Mouse (Mus musculus) spleen, adult 18-20 months (tissue): ENCODE data around the gene Olfr203.
"Not testable (repeated sequence)": the region's sequence is repeated elsewhere in the genome, so short reads cannot be mapped to it uniquely, and the experiment has no call there.

Experiments
- DNase-seq, 2 experiments: peaks; one replicate each; pipeline ENCODE4 v3.0.0; 2022; ENCODE audit warnings: mixed read lengths in 2 of 2

Gene Olfr203

GRCm38 (mm10) chr16:59298581-59298980 lies at the start of gene Olfr203:
TSS of gene Olfr203 (plus strand) at chr16:59298881.
- DNase-seq: no peak

- no peak for DNase-seq
Observed at GRCm38 (mm10) chr16:59249684-59250083, 49.0 kb upstream of the Olfr203 start.

- DNase-seq: not testable (repeated sequence)
Observed at GRCm38 (mm10) chr16:59269097-59269496, 29.6 kb upstream of the Olfr203 start.

GRCm38 (mm10) chr16:59272532-59272931 lies 26.1 kb upstream of the Olfr203 start, which contains the start of gene Olfr201:
TSS of gene Olfr201 (minus strand) at chr16:59272632.
- DNase-seq: not testable (repeated sequence)

GRCm38 (mm10) chr16:59280542-59280941 lies 18.1 kb upstream of the Olfr203 start:
- DNase-seq: no peak

- no peak for DNase-seq
Observed at GRCm38 (mm10) chr16:59283476-59283875, 15.2 kb upstream of the Olfr203 start.

- no peak for DNase-seq
Observed at GRCm38 (mm10) chr16:59286693-59287092, 12.0 kb upstream of the Olfr203 start, which contains the start of gene Olfr202. TSS of gene Olfr202 (minus strand) at chr16:59286793.

GRCm38 (mm10) chr16:59287576-59287975 lies 11.1 kb upstream of the Olfr203 start:
- DNase-seq: not testable (repeated sequence)

- no peak for DNase-seq
Observed at GRCm38 (mm10) chr16:59318148-59318547, 19.5 kb downstream of the Olfr203 start, which contains the start of gene Olfr204. TSS of gene Olfr204 (minus strand) at chr16:59318248.

- not testable (repeated sequence) for DNase-seq
Observed at GRCm38 (mm10) chr16:59323262-59323661, 24.6 kb downstream of the Olfr203 start.

GRCm38 (mm10) chr16:59331038-59331437 lies 32.4 kb downstream of the Olfr203 start, which contains the start of gene Olfr205:
TSS of gene Olfr205 (minus strand) at chr16:59331138.
- no peak for DNase-seq

GRCm38 (mm10) chr16:59349146-59349545 lies 50.5 kb downstream of the Olfr203 start, which contains the start of gene Olfr206:
TSS of gene Olfr206 (minus strand) at chr16:59349246.
- no peak for DNase-seq
